Mouse (Mus musculus) liver, embryonic 15.5 days (tissue): ENCODE measurements around the gene Prep. TPM values are rescaled to one million over a fixed set of nuclear protein-coding genes. Genes with fewer than 3 reads are reported as not detected.
"Not testable (repeated sequence)": the region's sequence is repeated elsewhere in the genome, so short reads cannot be mapped to it uniquely, and the experiment has no call there.

Experiments
- ATAC-seq: fragments of 200-750 bp; cut with Nextera tagmentation; 2 replicates; pipeline ENCODE4 v1.8.0; 2017; ENCODE audit warnings: moderate number of reproducible peaks, mild to moderate bottlenecking, moderate library complexity; ENCODE audit not compliant: insufficient read depth
- H3K27ac ChIP-seq: fragments of 300-500 bp; sonication (generic); replicated peaks from 2 replicates; pipeline ENCODE4 v1.5.1; 2015; ENCODE audit warnings: mild to moderate bottlenecking, inconsistent platforms
- H3K27me3 ChIP-seq: fragments of 300-500 bp; sonication (generic); 2 replicates; pipeline ENCODE4 v1.6.1; 2015; ENCODE audit warnings: mild to moderate bottlenecking, inconsistent platforms
- H3K36me3 ChIP-seq: fragments of 300-500 bp; sonication (generic); replicated peaks from 2 replicates; pipeline ENCODE4 v1.6.1; 2015; ENCODE audit warnings: moderate library complexity, mild to moderate bottlenecking, inconsistent platforms
- H3K4me1 ChIP-seq: fragments of 300-500 bp; sonication (generic); replicated peaks from 2 replicates; pipeline ENCODE4 v1.6.1; 2015; ENCODE audit warnings: inconsistent platforms
- H3K4me2 ChIP-seq: fragments of 300-500 bp; sonication (generic); 2 replicates; pipeline ENCODE4 v1.6.1; 2015; ENCODE audit warnings: moderate library complexity, mild to moderate bottlenecking, inconsistent platforms
- H3K4me3 ChIP-seq: fragments of 300-500 bp; sonication (generic); replicated peaks from 2 replicates; pipeline ENCODE4 v1.5.1; 2015; ENCODE audit warnings: mild to moderate bottlenecking, inconsistent platforms
- H3K9ac ChIP-seq: fragments of 300-500 bp; sonication (generic); 2 replicates; pipeline ENCODE4 v1.6.1; 2015; ENCODE audit warnings: moderate library complexity, mild to moderate bottlenecking, inconsistent platforms
- H3K9me3 ChIP-seq: fragments of 300-500 bp; sonication (generic); replicated peaks from 2 replicates; pipeline ENCODE4 v1.6.1; 2016; ENCODE audit warnings: inconsistent platforms
- WGBS: fragments of 180-500 bp; shearing (Covaris S2); methylation state at CpG from one replicate; pipeline ENCODE4 v1.1.7; 2015; ENCODE audit warnings: mixed read lengths; ENCODE audit not compliant: insufficient replicate concordance; 5-methylcytosine and 5-hydroxymethylcytosine counted together
- polyA plus RNA-seq: library from polyadenylated mRNA; unstranded; fragments of >200 nt; fragmentation: Nextera tagmentation; extraction: Ambion mirVana; gene quantifications from 2 replicates; pipeline ENCODE4 v1.2.1, GENCODE M21; 2015

Gene Prep
- polyA plus RNA-seq, 1 experiment from 2014 or later: 8.9 TPM

DNA sequence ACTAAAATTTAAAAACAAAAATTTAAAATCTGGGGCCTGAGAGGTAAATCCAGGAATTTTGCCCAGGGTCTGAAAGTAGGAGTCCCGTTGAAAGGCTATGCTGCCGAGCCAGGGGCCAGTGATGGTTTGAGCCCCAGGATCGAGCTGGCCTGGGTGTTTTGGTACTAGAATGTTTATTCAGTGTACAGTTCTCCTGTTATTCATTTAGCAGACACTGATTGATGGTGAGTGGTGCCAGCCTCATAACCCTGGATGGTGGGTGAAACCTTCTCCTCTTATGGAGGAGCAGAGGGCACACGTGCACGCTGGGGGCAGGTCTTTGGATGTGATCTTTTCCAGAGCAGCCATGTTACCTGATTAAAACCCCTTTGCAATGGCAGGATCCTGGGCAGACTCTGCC lies 75.4 kb downstream of the Prep start:
- Histone ChIP-seq H3K27ac (no peak overlapping the region), H3K4me1 (no peaks in the 10 kb centered on the region), H3K9me3 (no peaks in the 10 kb centered on the region), H3K9ac (no peak overlapping the region), H3K36me3 (no peaks in the 10 kb centered on the region), H3K27me3 (no peaks in the 10 kb centered on the region), H3K4me3 (no peak overlapping the region), H3K4me2 (no peak overlapping the region)
- ATAC-seq: no peak
- WGBS: 74% methylated on average over 5 of the region's 5 CpGs

DNA sequence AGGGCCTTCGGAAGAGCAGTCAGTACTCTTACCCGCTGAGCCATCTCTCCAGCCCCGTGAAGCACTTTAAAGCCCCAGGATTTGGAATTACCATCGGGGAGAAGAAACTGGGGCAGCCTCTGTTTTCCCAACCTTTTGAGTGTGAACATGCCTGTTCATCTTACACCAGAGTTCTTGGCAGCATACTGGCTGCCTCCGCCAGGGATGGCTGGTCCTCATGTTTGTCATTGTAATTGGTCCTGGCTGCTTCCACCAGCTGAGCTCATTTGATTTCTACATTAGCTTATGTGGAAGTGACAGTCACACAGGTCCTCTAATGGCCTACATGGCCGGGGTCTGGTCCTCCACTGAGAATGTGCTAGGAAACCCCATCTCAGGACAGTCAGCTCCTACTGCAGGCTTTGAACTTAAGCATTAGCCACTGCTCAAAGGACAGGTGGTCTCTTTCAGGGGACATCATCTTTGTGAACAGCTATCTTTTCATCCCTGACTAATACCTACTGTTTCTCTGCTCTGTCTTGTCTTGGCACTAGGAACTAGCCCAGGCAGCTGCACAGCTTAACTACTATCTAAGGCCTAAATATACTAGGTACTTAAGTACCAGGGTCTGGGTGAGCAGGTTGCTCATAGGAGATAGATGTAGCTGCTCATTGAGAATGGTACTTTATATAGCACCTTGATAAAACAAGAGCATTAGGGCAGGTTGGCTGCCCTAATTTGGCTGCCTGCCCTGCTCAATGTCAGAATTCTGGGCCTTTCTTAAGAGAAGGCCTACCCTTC lies 77.2 kb downstream of the Prep start:
- Histone ChIP-seq H3K36me3 (no peaks in the 10 kb centered on the region), H3K4me3 (no peak overlapping the region), H3K9me3 (no peaks in the 10 kb centered on the region), H3K4me1 (no peaks in the 10 kb centered on the region), H3K27me3 (no peaks in the 10 kb centered on the region), H3K9ac (no peak overlapping the region), H3K27ac (no peak overlapping the region), H3K4me2 (no peak overlapping the region)
- no peak for ATAC-seq
- 74% methylated on average over 6 of the region's 6 CpGs for WGBS

DNA sequence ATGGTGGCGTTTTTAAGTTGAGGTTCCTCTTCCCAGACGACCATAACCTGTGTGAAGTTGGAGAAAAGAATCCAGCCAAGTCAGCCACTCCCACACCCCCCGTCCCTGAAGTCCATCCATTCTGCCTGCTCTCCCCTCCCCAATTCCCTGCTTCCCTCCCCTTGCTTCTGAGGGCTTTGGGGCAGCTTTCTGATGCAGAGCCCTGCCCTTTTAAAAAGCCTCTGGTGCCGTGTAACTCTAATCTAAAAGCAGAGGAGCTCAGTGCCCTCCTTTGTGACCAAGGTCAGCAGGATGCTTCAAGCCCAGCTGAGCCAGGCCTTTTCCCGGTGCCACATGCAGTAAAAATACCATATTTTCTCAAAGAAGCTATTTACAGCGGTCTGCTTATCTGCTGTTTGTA lies 79.8 kb downstream of the Prep start:
- H3K9ac ChIP-seq: no peak overlapping the region
- no peaks in the 10 kb centered on the region for H3K9me3 ChIP-seq
- ATAC-seq: no peak
- no peak overlapping the region for H3K4me2 ChIP-seq
- no peaks in the 10 kb centered on the region for H3K27me3 ChIP-seq
- 39% methylated on average over 6 of the region's 6 CpGs for WGBS
- no peaks in the 10 kb centered on the region for H3K4me1 ChIP-seq
- no peak overlapping the region for H3K4me3 ChIP-seq
- peaks cover 15% of the 10 kb centered on the region for H3K36me3 ChIP-seq
- no peak overlapping the region for H3K27ac ChIP-seq

DNA sequence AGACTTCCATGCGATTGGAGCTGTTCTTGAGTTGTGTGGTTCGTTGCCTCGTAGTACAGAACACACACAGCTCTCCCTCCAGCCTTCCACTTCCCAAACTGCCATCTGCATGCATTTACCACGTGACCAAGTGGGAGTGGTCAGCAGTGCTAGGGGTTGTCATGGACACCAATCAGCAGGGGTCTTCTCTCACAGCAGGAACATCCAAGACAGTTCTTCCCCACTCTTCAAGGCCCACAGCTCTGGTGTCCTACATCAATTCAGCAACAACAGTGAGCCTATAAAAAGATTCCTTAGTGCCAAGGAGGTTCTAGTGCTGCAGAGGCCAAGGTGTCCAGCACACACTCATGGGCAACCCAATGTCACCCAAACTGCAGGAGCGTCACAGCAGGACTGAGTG lies 84.1 kb downstream of the Prep start:
- Histone ChIP-seq H3K27ac (no peak overlapping the region), H3K9me3 (no peaks in the 10 kb centered on the region), H3K27me3 (no peaks in the 10 kb centered on the region), H3K4me3 (no peak overlapping the region), H3K9ac (no peak overlapping the region), H3K4me2 (no peak overlapping the region), H3K36me3 (peaks cover 45% of the 10 kb centered on the region), H3K4me1 (no peaks in the 10 kb centered on the region)
- WGBS: 71% methylated on average over 5 of the region's 5 CpGs
- no peak for ATAC-seq

DNA sequence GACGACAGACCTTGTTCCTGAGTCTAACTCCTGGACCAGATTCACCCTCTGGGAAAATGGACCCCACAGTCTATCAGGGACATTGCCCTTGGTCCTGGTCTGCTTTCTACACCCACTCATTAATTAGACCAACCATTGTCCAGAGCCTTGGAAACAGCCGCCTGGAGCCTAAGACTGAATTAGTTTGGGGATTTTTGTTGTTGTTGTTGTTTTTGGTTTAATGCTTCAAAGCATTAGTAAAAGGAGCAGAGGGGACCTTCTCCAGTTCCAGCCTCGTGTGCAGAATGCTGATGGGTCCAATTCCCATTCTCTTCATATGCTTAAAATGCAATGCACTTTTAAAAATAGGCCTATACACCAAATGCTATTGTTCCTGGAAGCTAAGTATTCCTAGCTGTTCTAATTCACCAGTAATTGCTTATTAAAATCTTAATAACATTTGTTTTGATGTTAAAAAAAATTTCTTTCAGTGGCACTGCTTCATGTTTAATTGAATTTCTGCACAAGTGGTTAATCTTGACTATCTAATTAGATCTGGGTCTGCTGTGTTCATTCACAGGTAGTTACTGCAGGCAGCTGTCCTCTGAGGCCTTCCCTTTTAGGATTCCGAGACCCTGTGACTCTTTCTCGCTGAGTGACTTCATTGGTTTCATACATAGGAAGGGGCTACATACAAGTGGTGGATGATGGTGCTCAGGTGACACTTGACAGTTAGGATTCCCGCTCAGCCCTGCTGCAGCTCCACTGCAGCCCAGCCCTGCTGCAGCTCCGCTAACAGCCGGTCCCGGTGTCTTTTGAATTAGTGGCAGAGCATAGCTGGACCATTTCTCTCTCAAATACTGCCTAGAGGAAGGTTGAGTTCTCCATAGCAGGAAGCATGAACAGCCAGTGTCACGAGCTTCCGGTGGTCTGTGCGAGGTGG lies 85.0 kb downstream of the Prep start:
- Histone ChIP-seq H3K9ac (no peak overlapping the region), H3K4me2 (no peak overlapping the region), H3K27me3 (no peaks in the 10 kb centered on the region), H3K9me3 (no peaks in the 10 kb centered on the region), H3K4me3 (no peak overlapping the region), H3K27ac (no peak overlapping the region), H3K4me1 (no peaks in the 10 kb centered on the region), H3K36me3 (peaks cover 47% of the 10 kb centered on the region)
- WGBS: 80% methylated on average over 12 of the region's 12 CpGs
- no peak for ATAC-seq

DNA sequence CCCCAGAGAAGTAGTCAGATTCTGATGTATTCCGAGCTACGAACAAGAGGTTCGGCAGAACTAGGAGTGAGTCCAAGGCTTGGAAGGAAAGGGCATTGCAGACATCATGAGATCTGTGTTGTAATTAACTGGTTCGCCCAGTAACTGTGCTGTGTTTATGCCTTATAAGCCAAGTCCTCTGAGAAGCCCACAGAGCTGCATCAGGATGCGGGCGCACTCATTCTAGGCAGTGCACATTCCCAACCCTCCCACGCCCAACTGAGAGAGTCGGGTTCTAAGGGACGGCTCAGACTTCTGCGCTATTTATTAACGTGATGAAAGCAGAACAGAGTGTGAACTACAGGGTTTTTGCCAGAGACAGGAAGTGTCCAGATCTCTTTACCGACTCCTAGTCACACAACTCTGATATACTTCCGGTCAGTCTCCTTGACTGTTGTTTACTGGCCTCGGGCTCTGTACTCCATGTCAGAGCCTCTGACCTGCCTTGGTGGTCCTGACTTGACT lies 87.6 kb downstream of the Prep start:
- H3K4me1 ChIP-seq: no peaks in the 10 kb centered on the region
- WGBS: 79% methylated on average over 14 of the region's 14 CpGs
- no peak for ATAC-seq
- no peak overlapping the region for H3K27ac ChIP-seq
- H3K4me3 ChIP-seq: no peak overlapping the region
- no peak overlapping the region for H3K9ac ChIP-seq
- H3K27me3 ChIP-seq: no peaks in the 10 kb centered on the region
- peaks cover 68% of the 10 kb centered on the region for H3K36me3 ChIP-seq
- no peaks in the 10 kb centered on the region for H3K9me3 ChIP-seq
- no peak overlapping the region for H3K4me2 ChIP-seq

DNA sequence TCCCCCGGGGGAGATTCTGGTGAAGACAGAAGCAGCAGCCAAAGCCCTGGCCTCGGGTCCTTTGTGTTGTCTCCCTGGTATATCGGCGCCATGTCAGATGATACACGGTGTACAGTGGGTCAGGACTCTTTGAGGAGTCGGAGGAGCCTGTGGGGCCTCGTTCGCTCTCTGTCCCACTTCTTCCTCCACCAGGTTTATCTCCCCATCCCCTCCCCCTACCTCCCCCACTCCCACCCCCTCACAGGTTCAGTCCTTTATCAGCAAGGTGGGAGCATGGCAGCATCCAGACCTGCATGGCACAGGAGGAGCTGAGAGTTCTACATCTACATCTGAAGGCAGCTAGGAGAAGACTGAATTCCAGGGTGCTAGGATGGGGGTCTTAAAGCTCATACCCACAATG lies 98.8 kb downstream of the Prep start:
- Histone ChIP-seq H3K4me3 (no peak overlapping the region), H3K4me1 (no peaks in the 10 kb centered on the region), H3K36me3 (no peaks in the 10 kb centered on the region), H3K9me3 (no peaks in the 10 kb centered on the region), H3K9ac (no peak overlapping the region), H3K27me3 (no peaks in the 10 kb centered on the region), H3K4me2 (no peak overlapping the region), H3K27ac (no peak overlapping the region)
- no peak for ATAC-seq
- WGBS: 75% methylated on average over 8 of the region's 8 CpGs

DNA sequence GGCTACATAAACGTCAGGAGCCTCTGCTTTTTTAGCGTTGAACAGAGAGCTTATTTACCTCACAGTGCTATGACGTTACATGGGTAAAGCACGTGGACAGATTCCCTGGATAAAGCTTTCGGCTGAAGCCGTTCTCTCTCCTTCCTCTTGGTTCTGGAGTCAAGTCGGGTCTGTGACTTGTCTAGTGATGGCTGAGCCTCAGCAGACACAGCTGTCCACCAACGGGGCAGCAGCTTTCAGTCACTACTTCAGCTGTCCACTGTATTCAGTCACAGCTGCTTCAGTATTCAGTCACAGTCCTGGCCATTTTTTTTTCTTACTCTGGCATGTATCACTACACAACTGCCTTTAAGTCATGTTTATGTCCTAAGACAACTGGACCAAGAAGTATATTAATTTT lies 106.9 kb downstream of the Prep start:
- Histone ChIP-seq H3K36me3 (no peaks in the 10 kb centered on the region), H3K4me3 (no peak overlapping the region), H3K9ac (no peak overlapping the region), H3K4me2 (no peak overlapping the region), H3K27ac (no peak overlapping the region), H3K27me3 (no peaks in the 10 kb centered on the region), H3K9me3 (no peaks in the 10 kb centered on the region), H3K4me1 (no peaks in the 10 kb centered on the region)
- no peak for ATAC-seq
- WGBS: 66% methylated on average over 8 of the region's 8 CpGs

DNA sequence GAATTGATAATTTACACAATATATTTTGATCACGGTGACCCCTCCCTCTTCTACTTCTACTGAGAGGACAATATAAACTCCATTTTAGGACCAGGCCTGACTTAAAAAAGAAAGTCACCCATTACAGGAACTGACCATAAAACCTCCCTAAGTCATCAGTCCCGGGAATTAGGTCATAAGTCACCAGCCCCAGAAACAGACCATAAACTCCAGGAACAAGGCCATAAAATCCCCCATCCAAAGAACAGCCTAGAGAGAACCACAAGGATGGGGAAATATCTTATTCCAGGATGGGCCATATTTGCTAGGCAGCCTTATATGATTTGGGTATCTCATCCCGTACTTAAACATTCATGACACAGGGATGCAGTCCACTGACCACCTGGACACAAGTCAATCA lies 107.3 kb downstream of the Prep start:
- H3K9me3 ChIP-seq: no peaks in the 10 kb centered on the region
- no peak for ATAC-seq
- H3K36me3 ChIP-seq: no peaks in the 10 kb centered on the region
- no peaks in the 10 kb centered on the region for H3K4me1 ChIP-seq
- 61% methylated on average over 3 of the region's 3 CpGs for WGBS
- H3K27me3 ChIP-seq: no peaks in the 10 kb centered on the region
- H3K9ac ChIP-seq: no peak overlapping the region
- H3K4me2 ChIP-seq: no peak overlapping the region
- H3K27ac ChIP-seq: no peak overlapping the region
- H3K4me3 ChIP-seq: no peak overlapping the region

DNA sequence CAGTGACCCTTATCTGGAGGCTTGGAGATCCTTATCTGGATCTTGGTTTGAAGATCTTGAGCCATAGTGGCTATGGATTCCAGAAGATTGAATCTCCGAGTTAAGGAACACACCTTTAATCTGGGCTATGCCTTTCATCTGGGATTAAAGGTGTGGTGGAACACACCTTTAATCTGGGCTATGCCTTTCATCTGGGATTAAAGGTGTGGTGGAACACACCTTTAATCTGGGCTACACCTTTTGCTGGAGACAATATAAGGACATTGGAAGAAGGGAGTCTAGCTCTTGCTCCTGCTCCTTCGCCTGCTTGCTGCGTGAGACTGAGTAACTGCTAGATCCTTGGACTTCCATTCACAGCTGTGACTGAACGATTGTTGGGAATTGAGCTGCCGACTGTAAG lies 110.8 kb downstream of the Prep start, which contains the start of gene Popdc3:
TSS of gene Popdc3 (plus strand) at position 301 of the 400 bp plus-strand sequence.
- not testable (repeated sequence) for H3K4me3 ChIP-seq, H3K9me3 ChIP-seq, H3K27ac ChIP-seq, ATAC-seq, H3K4me1 ChIP-seq, H3K36me3 ChIP-seq, H3K27me3 ChIP-seq, H3K9ac ChIP-seq, H3K4me2 ChIP-seq
- 50% methylated on average over 1 of the region's 5 CpGs for WGBS

DNA sequence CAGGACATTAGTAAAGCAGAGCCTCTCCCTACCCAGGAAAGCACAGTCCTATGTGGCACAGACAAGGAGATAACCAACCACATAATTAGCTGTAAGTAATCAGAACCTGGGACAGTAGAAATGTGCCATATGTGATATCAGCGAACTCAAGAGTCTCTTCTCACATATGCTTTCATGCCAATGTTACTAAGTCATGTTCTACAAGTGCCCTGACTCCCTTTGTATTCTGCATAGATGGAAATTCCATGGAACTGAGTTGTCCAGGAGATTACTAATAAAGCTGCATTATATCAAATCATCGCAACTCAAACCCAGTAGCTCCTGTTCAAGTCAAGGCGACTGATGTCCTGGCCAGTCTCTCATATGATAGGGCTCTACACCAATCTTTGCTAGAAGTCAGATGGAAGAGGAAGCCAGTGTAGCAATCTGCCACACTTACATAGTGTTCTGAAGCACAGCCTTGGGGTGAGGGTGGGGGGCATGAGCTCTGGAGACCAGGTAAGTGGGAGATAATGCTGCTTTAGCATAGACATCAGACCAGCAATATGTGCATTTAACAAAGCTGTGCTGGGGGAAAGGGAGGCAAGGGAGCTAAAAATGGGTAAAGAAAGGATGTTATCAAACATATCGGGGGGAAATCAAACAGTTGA lies 113.8 kb downstream of the Prep start:
- Histone ChIP-seq H3K36me3 (no peaks in the 10 kb centered on the region), H3K9me3 (no peaks in the 10 kb centered on the region), H3K4me2 (no peak overlapping the region), H3K4me1 (no peaks in the 10 kb centered on the region), H3K9ac (no peak overlapping the region), H3K27me3 (no peaks in the 10 kb centered on the region), H3K4me3 (no peak overlapping the region), H3K27ac (no peak overlapping the region)
- no peak for ATAC-seq
- 73% methylated on average over 4 of the region's 4 CpGs for WGBS
